In genomic region chr2:130803706-130804105, GRCm38 (mm10) we compare ENCODE assay signal across 16 mouse cellular contexts.
DNase-seq lines count a peak whose midpoint lies in the region; TF ChIP-seq lines count a peak whose summit lies in the region.
"Had no signal": no experiment of that assay in that cellular context is flagged by ENCODE, and none has a peak within 500 bp of the region (broad histone marks: within the 10 kb centered on the region; RNA-seq: fewer than 3 reads in every experiment).

No protein-coding gene starts in this region.

- H3K4me1 ChIP-seq in ES-Bruce4 (ENCODE audit: control insufficient read depth, insufficient read depth, low read length): no peaks in the 10 kb centered on the region
- H3K4me1 ChIP-seq: forebrain, embryonic 15.5 days; intestine, embryonic 15.5 days; stomach, embryonic 15.5 days had no signal

- no peak for TF ChIP-seq POLR2A in ES-Bruce4 (IDR thresholded peaks at IDR 0.05; ENCODE audit: insufficient read depth, low read length)

- peak overlapping the region; percentile 35 for H3K4me3 ChIP-seq in ES-Bruce4 (ENCODE audit: low read depth, low read length)
- H3K4me3 ChIP-seq: forebrain, embryonic 15.5 days; intestine, embryonic 15.5 days; stomach, embryonic 15.5 days had no signal

- intact Hi-C loops in left cerebral cortex, postnatal 14 days (cut with DNase I): no loop called here

- TF ChIP-seq CTCF in ES-Bruce4 (IDR thresholded peaks at IDR 0.05; ENCODE audit: low read depth, low read length): no peak

- 0 out of 2 replicates have a peak overlapping the region, but pooled peaks have one; percentile 36 for H3K9ac ChIP-seq in ES-Bruce4 (ENCODE audit: low read depth, poor library complexity, severe bottlenecking)
- H3K9ac ChIP-seq: forebrain, embryonic 15.5 days; intestine, embryonic 15.5 days; stomach, embryonic 15.5 days had no signal

- H3K27ac ChIP-seq in ES-Bruce4 (ENCODE audit: insufficient read depth, low read length): no peak overlapping the region
- H3K27ac ChIP-seq: forebrain, embryonic 15.5 days; intestine, embryonic 15.5 days; macrophage; stomach, embryonic 15.5 days had no signal

- DNase-seq in cerebellum, adult 18-20 months: peak; percentile 31 to 34
- no peak for DNase-seq in cerebellum, adult 9-10 months
- peak; percentile 10 to 43 for DNase-seq in left cerebral cortex, adult 18-20 months (ENCODE audit: low spot score in 2 of 2)
- DNase-seq in left cerebral cortex, postnatal 14 days (ENCODE audit: low spot score in 2 of 2): no peak
- peak; percentile 39 to 63 for DNase-seq in cerebellum, postnatal 14 days
- DNase-seq in spleen, postnatal 14 days (ENCODE audit: low spot score in 2 of 2): no peak
- DNase-seq in c-Kit-positive CD71-positive TER-119-positive erythroid progenitor cells, embryonic 14.5 days (ENCODE audit: low spot score): no peak
- DNase-seq: adrenal gland, adult 2 months; gastrocnemius, postnatal 14 days; lung, adult 2 months; midbrain, embryonic 14.5 days had no signal

- no peaks in the 10 kb centered on the region for H3K27me3 ChIP-seq in ES-Bruce4 (ENCODE audit: control insufficient read depth, insufficient read depth, low read length, poor library complexity, severe bottlenecking)
- H3K27me3 ChIP-seq: forebrain, embryonic 15.5 days; intestine, embryonic 15.5 days; stomach, embryonic 15.5 days had no signal

- no peak for TF ChIP-seq EP300 in ES-Bruce4 (IDR thresholded peaks at IDR 0.05; ENCODE audit: insufficient read depth, low read depth, low read length)

- no peaks in the 10 kb centered on the region for H3K36me3 ChIP-seq in ES-Bruce4 (ENCODE audit: control insufficient read depth, insufficient read depth, low read length, poor library complexity, severe bottlenecking)

- H3K9me3 ChIP-seq in ES-Bruce4 (replicated peaks; ENCODE audit: control insufficient read depth, insufficient read depth, low read length, poor library complexity, severe bottlenecking): no peaks in the 10 kb centered on the region
- H3K9me3 ChIP-seq: forebrain, embryonic 15.5 days; intestine, embryonic 15.5 days; stomach, embryonic 15.5 days had no signal

Comparison
In these comparisons a context has a peak if more than half of its experiments do, and no peak if none do; other contexts are left out.
1. DNase-seq: peak in cerebellum, adult 18-20 months (2 of 2), left cerebral cortex, adult 18-20 months (2 of 2) and cerebellum, postnatal 14 days (2 of 2); none in cerebellum, adult 9-10 months (single experiment), left cerebral cortex, postnatal 14 days (0 of 2), spleen, postnatal 14 days (0 of 2) and c-Kit-positive CD71-positive TER-119-positive erythroid progenitor cells, embryonic 14.5 days (single experiment).